Mouse (Mus musculus): Measurements from ENCODE around the gene Chpf2.
"Not testable (repeated sequence)": the region's sequence is repeated elsewhere in the genome, so short reads cannot be mapped to it uniquely, and the experiment has no call there.

Gene Chpf2

DNA sequence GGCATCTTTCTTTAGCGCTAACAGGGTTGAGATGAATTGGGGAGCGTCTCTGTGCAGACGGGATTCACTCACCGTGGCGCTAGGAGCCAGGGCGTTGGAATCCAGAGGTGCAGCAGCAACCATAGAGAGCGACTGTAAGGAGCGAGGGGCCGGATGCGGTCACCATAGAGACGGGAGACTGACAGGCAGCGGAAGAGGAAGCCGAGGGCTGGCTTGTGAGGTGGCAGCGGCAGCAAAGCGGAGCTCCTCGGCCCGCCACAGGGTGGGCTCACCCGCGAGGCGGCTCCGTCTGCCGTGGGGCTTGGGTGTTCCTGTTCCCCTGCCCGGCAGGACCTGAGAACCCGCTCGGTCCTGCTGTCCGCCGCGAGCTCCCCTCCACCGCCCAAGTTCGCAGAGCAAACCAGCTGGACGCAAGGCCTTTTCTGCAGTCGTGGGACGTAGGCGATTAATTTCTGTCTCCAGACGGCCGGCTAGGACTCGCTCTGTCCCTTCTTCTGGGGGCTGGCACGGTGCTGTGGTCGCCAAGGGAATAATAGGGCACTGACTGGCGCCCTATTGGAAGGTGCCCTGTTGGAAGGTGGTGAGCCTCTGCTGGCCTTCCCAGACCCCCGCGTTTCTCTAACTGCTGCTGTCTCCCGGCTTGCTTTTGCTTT is at the start of gene Chpf2:
Chpf2 (plus strand) TSS at position 195 of the 653 bp plus-strand sequence.
- DNase-seq: peak; percentile 83

DNA sequence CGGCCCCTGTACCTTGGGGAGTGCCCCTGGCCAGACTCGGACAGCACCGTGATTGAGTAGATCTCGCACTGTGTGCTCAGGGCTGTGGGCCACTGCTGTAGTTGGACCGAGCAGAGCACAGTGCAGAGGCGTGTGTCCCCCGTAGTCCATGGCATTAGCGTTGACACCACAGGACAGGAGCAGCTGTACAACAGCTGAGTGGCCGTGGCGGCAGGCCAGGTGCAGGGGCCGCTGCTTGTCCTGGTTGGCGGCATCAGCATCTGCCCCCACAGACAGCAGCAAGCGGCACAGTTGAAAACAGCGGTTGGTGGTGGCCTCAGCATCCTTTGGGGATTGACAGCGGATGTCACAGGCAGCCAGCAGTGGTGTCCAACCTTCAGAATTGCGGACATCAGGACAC is 48.9 kb upstream of the Chpf2 start:
- no peak for DNase-seq

DNA sequence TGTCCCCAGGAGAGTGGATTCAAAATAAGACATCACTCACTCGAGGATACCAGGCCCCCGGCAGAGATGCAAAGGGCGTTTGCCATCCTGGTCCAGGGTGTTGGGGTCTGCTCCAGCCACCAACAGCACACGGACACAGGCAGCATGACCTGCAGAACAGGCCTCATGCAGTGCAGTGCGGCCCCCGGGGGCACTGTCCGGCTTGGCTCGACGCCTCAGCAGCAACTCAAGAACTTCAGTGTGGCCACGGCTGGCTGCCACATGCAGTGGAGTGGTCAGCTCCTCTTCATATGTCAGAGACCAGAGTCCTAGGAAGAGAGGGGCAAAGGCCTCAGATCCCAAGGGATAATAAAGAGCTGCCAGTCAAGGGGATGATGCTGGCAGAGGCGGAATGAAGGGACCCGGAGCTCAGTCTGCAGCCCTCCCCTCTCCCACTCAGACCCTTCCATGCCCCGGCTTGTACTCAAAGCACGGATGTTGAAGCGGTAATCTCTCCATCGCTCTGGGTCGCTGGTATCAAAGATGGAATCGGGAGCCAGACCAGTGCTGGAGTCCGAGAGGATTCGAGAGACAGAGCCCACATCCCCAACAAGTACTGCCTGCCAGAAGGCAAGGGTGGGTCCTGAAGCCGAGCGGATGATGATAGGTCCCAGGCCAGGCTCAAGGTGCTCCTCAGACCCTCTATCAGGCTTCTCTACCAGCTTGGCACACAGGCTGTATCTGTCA is 46.8 kb upstream of the Chpf2 start:
- no peak for DNase-seq

DNA sequence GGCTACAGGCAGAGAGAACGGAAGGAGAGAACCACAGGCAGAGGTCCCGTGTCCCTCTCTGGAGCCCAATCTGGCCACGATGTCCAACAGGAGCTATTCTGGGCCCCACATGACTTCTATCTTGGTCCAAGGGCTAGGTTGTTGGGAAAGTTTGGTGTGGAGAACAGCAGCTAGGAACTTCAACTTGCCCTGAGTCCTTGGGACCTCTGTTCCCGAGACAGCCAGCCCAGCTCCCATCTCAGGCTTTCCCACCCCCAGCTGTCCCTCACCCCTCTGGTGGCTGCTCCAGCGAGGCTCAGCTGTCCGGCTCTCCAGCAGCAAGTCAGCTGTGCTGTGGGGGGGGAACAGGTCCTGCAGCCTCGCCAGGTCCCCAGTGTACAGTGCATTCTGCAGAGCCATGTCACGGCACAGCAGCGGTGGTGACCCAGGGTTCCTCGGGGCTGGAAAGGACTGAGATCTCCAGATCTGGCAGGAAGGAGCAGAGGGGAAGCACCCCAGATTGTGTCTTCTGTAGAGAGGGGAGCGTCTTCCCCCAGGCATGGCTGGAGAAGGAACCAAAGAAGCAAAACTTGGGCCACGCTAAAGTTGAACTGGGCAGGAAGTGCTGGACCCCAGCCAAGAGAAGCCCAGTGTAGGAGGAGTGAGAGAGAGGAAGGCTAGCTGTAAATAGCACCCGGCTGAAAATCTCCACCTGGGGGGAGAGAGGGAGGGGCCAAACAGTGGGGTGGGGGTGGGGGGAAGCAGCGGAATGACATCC is 46.0 kb upstream of the Chpf2 start, which contains the start of gene Asb10:
Asb10 (minus strand) TSS at position 592 of the 757 bp plus-strand sequence.
- DNase-seq: peak; percentile 72

DNA sequence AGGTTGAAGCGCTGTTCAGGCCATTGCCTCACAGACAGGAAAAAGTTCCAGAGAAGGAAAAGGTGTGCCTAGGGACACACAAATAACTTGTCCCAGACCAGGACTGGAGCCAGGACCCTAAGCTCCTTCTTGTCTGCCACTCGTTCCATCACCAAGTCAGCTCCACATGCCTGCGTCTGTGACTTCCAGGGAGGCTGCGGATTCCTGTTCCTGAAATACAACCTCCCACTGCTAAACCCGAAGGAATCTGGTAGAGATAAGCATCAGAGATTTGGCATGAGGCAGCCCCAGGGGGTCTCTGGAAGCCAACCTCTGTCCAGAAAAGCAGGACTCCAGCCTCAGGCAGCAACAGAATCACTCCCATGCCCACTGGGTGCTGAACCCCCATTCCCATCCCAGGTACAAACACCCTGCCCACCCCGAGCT is 45.4 kb upstream of the Chpf2 start:
- no peak for DNase-seq

DNA sequence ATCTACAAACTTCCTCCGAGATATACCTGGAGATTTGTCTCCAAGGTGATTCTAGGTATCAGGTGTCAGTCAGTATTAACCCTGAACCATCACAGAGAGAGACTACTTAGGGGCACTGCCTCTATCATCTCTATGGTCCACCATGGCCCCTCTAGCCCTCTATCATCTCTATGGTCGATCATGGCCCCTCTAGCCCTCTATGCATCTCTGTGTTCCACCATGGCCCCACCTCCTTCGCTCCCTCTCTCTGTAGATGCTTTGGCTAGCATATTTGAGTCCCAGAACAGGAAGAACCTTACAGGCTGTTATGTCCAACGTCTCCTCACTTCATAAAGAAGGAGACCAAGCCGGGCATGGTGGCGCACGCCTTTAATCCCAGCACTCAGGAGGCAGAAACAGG is 43.9 kb upstream of the Chpf2 start:
- DNase-seq: no peak

DNA sequence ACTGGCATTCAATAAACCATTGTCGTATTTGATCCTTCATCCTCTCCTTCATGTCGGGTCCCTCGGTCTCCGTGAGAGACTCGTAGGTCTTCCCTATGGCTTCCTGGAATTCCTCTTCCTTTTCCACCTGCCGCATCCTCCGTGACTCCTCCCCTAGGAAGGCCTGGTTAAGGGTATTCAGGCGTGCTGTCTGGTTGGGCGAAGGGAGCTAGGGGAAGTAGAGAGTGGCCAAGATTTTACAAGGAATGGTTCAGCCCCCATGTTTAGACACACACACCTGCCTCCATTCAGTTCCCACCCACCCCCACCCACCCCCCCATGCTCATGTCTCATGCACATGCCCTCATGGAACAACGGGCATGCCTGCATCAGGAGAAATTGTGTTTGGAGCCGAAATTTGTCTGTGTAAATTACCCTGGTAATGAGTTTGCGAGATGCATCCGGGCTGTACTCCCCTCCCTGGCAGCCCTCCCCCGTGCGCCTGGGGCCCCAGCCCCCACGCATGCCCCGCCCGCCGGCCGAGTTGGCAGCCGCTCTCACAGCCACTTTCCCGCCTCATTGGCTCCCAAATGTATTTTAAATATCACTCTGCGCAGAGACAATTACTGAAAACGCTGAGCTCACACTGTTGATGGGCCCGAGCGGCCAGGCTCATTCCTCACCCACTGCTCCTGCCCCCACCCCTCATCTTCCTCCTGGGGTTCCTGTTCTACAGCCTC is 35.8 kb upstream of the Chpf2 start:
- DNase-seq: peak; percentile 37

DNA sequence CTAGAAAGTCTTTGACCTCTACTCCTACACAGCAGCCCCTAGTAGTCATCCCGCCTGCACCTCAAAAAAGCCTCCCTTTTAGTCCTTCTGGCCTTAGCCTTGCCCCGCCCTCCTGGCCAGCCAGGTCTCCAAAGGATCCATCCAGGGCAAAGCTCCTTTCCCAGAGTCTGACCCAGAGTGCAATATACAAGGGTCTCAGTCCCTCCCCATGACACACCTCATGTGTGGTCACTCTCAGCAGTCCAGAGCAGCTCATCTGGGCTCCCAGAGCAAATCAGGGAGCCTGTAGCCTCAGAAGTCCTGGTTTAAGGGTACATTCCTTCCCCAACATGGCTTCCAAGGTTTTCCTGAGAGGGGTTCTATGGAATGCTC is 35.2 kb upstream of the Chpf2 start:
- no peak for DNase-seq

DNA sequence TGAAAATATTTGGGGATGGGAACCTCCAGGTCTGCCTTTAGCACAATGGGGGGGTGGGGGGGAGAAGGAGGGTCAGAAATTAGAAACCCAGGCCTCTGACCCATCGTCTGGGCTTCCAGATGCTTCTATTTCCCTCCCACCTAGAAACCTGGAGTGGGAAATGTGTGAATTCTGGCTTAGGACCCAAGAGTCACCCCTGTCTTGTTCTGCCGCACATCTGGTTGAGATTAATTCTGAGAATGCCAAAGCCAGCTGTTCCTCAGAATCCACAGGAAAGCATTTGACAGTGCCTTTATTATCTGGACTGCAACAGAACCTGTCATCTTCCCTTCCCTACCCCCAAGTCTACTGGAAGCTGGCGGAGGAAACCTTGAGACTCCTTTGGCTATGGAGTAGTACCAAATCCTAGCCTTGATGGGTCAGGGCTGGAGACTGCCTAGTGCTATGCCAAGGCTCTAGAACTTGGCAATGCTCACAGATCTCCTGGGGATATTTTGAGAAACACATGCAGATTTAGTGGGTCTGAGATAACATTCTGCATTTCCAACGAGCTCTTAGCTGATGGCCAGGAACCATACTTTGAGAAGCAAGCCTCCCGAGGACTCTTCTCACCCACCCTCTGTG is 32.8 kb upstream of the Chpf2 start:
- DNase-seq: no peak

DNA sequence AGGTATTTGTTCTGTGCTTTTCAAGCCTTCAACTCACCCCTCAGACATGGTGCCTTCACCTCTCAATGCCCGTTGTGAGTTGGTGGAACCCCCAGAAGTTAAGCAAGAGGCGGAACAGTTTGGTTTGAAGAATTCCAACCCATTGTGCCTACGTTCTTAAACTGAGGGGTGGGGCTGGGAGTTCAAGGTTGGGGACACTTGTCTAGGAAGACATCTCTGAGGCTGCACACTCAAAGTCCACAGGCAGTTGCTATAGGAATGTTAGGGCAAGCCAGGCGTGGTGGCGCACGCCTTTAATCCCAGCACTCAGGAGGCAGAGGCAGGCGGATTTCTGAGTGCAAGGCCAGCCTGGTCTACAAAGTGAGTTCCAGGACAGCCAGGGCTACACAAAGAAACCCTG is 31.2 kb upstream of the Chpf2 start:
- not testable (repeated sequence) for DNase-seq

DNA sequence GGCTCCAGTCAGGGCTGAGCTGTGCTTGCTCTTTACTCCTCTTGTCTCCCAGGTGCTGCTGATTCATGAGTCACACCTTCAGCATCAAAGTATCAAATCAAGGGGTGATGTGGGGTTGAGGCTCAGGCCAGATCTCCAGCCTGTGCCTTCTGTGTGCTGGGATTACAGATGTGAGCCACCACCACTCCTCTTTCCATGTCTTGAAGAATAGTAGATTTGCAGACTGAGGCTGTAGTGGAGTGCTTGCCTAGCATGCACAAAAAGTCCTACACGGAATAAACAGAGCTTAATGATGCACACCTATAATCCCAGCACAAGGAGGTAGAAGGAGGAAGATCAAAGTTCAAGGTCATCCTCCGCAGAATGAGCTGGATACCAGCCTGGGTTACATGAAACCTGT is 29.8 kb upstream of the Chpf2 start, which contains the start of gene 4931409K22Rik:
4931409K22Rik (minus strand) TSS at position 101 of the 400 bp plus-strand sequence.
- no peak for DNase-seq

DNA sequence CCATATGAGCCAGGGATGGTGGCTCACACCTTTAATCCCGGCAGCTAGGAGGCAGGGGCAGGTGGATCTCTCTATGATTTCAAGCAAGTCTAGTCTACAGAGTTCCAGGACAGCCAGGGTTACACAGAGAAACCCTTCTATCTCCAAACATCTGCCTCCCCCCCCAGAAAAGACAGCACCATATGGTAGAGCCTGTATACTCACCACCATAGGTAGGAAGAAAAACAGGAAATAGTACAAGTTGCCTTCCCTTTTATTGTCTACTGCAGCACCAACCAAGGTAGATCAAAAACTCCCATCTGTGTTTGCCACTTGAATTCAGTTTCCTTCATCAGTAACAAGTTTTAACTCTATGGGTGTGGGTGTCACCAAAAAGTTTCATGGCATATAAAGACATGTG is 10.6 kb upstream of the Chpf2 start:
- DNase-seq: no peak

DNA sequence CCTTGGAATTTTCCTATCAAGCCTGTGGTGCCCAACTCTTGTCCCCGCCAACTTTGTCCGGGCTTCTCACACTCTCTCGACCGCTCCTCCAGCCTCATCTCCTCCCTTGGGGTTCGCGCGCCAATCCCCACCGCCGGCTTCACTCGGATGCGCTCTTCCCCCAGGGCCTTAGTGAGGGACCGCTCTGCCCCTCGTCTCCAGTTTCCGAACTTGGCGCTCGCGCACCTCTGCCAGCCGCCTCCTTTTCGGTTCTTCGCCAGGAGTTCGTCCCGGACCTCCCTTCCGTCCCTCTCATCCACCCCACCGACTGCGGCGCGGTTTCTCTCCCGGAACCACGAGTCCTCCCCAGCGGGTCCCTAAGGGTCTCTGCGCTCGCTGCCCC is 9.7 kb upstream of the Chpf2 start:
- DNase-seq: peak; percentile 35

DNA sequence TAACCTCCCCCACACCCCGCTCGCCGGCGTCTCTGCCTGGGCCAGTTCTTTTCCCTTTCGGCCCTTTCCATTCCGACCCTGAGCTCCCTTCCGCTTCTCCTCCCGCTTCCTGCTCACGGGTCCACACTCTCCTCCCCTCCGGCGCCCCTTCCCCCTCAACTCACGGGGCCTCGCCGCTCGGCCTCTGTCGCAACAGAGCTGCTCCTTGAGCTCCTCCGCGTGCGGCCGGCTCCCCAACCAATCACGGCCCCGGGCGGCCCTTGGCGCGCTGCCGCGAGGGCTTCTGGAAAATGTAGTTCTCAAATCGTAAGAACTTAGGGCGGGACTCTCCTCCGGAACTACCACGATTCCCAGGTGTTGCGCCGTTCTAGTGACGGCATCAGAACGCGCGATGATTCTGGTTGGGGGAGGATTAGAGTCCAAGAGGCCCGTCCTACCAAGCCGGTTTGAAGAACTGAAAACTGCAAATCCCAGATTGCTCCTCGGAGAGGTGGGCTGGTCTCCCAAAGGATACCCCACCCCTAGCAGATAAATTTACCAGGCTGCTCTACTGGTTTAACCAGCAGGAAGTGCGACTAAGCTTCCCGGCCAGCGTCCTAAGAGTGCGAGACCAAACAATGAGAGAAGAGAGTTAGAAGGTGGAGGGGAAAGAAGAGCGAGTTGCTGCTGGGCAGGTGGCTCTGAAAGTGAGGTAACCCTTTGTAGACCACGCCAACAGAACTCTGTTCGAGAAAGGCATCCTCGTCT is 9.2 kb upstream of the Chpf2 start, which contains the start of gene Abcf2:
Abcf2 (minus strand) TSS at position 285 of the 747 bp plus-strand sequence.
- peak; percentile 100 for DNase-seq

DNA sequence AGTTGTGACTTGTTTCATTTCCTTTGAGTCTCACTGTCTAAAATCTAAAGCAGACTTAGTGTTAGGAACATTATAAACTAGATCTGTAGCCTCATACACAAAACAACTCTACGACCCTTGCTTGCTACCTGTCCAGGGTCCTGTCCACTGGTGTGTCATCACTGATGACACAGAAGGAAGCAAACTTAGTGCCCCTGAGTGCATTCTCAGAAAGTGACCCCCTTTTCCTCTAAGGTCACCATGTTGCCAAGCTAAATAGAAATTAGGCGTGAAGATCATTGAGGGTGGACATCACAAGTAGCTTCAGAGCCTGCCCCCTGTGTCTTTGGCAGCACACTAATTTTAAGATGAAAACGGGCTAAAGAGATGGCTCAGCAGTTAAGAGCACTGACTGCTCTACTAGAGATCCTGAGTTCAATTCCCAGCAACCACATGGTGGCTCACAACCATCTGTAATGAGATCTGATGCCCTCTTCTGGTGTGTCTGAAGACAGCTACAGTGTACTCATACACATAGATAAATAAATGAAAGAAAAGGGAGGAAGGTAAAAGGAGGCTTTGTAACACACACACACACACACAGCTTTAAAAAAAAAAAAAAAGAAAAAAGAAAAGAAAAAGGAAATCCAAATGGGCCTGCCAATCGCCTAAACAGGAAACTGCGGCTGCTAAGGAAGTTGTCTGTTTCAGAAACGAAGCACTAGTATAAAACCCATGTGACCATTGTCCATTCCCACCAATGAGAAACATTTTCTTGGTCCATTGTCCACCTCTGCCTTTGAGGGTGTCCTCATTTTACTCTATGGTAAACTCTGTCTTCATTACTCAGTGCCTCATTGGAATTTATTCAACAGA is 8.2 kb upstream of the Chpf2 start:
- no peak for DNase-seq

DNA sequence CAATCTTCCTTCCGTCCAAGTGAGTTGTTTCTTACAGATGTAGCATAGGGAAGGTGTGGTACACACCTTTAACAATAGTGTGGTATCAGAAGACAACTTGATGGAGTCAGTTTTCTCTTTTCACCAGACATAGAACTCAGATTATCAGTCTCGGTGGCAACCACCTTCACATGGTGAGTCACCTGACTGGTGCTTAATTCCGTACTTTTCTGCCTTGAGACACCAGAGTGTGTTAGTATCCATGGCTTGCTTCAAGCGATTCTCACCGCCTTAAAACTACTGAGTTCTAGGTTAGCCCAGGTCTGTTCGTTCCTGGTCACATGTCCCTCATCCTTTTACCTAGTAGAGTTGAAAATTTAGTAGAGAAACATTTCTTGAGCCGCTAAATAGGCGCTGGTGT is 435 bp upstream of the Chpf2 start:
- DNase-seq: no peak

DNA sequence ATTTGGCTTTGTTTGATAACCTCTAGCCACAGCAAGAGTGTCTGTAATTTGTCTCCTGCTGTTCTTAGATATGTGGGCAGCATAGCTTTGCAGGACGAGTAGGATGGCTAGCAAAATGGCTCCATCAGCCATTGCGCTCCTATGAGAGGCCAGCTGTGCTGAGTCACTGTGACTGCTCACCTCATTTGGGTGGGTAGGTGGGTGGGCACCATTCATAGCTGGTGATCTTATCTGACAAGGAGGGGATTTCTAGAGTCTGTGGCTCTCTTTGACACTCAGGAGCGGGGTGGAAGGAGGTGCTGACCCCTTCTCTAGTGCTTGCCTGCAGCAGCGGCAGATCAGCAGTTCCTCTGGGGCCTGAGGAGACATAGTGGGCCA is 648 bp downstream of the Chpf2 start:
- DNase-seq: no peak

DNA sequence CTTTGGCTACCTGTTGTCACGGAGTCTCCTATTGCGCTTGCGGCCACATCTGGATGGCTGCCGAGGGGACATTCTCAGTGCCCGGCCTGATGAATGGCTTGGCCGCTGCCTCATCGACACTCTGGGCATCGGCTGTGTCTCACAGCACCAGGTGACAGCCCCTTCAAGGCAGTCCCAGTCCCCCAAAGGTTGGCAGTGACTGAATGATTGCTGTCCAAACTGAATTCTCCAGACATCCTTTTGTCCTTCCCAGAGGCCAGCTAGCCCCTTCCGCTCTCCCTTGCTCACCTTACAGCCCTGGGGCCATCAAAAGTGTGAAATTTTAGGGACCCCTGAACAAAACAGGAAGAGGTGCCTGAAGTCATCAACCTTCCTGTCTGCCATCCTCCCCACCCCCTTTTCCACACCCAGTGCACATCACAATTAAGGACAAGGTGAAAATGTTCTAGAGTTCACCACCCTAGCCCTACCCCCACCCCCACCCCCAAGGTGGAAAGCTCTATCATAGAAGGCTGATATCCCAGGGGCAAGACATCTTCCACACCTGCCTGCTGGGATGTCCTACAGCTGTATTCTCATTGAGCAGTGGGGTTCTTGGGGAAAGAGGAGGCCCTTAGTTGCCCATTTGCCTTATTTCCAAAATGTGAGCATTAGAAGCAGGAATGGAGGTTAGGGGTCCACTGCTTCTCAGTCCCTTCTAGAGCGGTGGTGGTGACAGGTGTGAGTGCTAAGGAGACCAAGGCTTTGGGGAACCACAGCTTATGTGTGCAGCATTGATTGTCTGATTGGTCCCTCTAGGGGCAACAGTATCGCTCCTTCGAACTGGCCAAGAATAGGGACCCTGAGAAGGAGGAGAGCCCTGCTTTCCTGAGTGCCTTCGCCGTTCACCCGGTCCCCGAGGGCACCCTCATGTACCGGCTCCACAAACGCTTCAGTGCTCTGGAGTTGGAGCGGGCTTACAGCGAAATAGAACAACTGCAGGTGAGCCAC is 3.3 kb downstream of the Chpf2 start:
- no peak for DNase-seq

DNA sequence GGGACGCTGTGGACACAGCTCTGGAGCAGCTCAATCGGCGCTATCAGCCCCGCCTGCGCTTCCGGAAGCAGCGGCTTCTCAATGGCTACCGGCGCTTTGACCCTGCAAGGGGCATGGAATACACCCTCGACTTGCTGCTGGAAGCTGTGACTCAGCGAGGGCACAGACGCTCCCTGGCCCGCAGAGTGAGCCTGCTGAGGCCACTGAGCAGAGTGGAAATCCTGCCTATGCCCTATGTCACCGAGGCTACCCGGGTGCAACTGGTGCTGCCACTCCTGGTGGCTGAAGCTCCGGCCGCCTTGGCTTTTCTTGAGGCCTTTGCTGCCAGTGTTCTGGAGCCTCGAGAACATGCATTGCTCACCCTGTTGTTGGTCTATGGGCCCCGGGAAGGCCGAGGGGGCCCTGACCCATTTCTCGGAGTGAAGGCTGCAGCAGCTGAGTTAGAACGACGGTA is 4.8 kb downstream of the Chpf2 start:
- DNase-seq: no peak
